In the genomic region with DNA sequence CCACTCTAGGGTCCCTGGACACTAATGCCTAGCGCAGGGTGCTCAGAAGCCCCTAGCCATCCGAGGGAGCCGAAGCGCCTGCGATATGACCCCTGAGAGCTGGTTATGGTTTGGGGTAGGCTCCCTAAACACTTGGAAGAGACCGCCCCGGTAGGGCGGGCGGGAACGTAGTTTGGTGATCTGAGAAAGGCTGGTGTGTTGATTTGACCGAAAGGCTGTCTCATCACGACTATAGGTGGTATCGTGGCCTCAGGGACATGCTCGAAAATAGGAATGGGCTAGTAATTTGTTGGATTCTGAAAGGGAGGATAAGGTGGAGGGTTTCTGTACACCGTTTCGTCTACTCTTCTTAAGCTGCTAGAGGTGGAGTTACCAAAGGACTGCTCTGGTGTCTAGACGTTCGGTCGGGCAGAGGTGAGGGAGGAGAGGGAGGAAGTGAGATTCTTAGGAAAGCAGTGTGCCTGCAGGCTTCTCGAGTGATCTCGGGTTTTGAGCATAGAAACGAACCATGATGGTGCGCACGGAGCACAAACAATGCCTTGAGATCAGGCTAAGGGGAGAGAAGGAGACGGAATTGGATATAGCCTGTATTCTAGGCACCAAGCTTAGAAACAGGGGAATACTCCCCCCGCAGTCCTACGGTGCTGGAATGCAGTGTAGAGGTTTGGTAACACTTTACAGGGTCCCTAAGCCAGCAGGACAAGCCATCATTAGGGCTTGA, we compare ENCODE assay signal across 8 mouse cellular contexts. TPM values are rescaled to one million over a fixed set of nuclear protein-coding genes. Genes with fewer than 3 reads are reported as not detected.
DNase-seq lines count a peak whose midpoint lies in the region; ATAC-seq and TF ChIP-seq lines count a peak whose summit lies in the region.

No protein-coding gene starts in this region.

- no peak for TF ChIP-seq CTCF in olfactory bulb, adult 2 months (IDR thresholded peaks at IDR 0.05; ENCODE audit: insufficient read depth, low read depth, low read length)

- H3K27me3 ChIP-seq in embryonic facial prominence, embryonic 15.5 days = no peaks in the 10 kb centered on the region
- no peaks in the 10 kb centered on the region for H3K27me3 ChIP-seq in hindbrain, embryonic 15.5 days
- no peaks in the 10 kb centered on the region for H3K27me3 ChIP-seq in liver, embryonic 15.5 days

- H3K4me3 ChIP-seq in embryonic facial prominence, embryonic 15.5 days (replicated peaks) = peak overlapping the region; percentile 60
- H3K4me3 ChIP-seq in hindbrain, embryonic 15.5 days = peak overlapping the region; percentile 48
- H3K4me3 ChIP-seq in liver, embryonic 15.5 days (replicated peaks) = peak overlapping the region; percentile 67
- H3K4me3 ChIP-seq in olfactory bulb, adult 2 months (ENCODE audit: insufficient read depth, low read depth, low read length) = peak overlapping the region; percentile 65

- peak; percentile 65 for DNase-seq in 416B (ENCODE audit: low read depth)
- DNase-seq in B cell, adult 2 months = peak; percentile 70 to 72
- DNase-seq in gastrocnemius, adult 8-10 months (ENCODE audit: low spot score in 2 of 2) = no peak
- no peak for DNase-seq in c-Kit-positive CD71-positive TER-119-positive erythroid progenitor cells, embryonic 14.5 days (ENCODE audit: low spot score)

- H3K36me3 ChIP-seq in embryonic facial prominence, embryonic 15.5 days = peaks cover 23% of the 10 kb centered on the region
- peaks cover 5% of the 10 kb centered on the region for H3K36me3 ChIP-seq in hindbrain, embryonic 15.5 days
- H3K36me3 ChIP-seq in liver, embryonic 15.5 days (replicated peaks) = peaks cover 25% of the 10 kb centered on the region

- peak overlapping the region; percentile 68 for H3K4me2 ChIP-seq in embryonic facial prominence, embryonic 15.5 days (replicated peaks)
- peak overlapping the region; percentile 94 for H3K4me2 ChIP-seq in hindbrain, embryonic 15.5 days
- peak overlapping the region; percentile 94 for H3K4me2 ChIP-seq in liver, embryonic 15.5 days

- H3K9ac ChIP-seq in embryonic facial prominence, embryonic 15.5 days = peak overlapping the region; percentile 59
- peak overlapping the region; percentile 47 for H3K9ac ChIP-seq in hindbrain, embryonic 15.5 days
- peak overlapping the region; percentile 77 for H3K9ac ChIP-seq in liver, embryonic 15.5 days

- H3K4me1 ChIP-seq in embryonic facial prominence, embryonic 15.5 days = peaks cover 45% of the 10 kb centered on the region
- H3K4me1 ChIP-seq in hindbrain, embryonic 15.5 days (replicated peaks) = peaks cover 73% of the 10 kb centered on the region
- H3K4me1 ChIP-seq in liver, embryonic 15.5 days (replicated peaks) = peaks cover 90% of the 10 kb centered on the region
- H3K4me1 ChIP-seq in olfactory bulb, adult 2 months (ENCODE audit: control insufficient read depth, insufficient read depth, low read length) = peaks cover 32% of the 10 kb centered on the region

- ATAC-seq in embryonic facial prominence, embryonic 15.5 days (ENCODE audit: insufficient number of reproducible peaks, low FRiP score, low TSS enrichment, low read depth) = no peak
- ATAC-seq in hindbrain, embryonic 15.5 days (ENCODE audit: low FRiP score, low read depth) = no peak
- no peak for ATAC-seq in liver, embryonic 15.5 days (ENCODE audit: insufficient read depth)

- H3K27ac ChIP-seq in embryonic facial prominence, embryonic 15.5 days (replicated peaks) = peak overlapping the region; percentile 97
- peak overlapping the region; percentile 74 for H3K27ac ChIP-seq in hindbrain, embryonic 15.5 days (replicated peaks)
- peak overlapping the region; percentile 94 for H3K27ac ChIP-seq in liver, embryonic 15.5 days (replicated peaks)
- peak overlapping the region; percentile 99 for H3K27ac ChIP-seq in olfactory bulb, adult 2 months (ENCODE audit: insufficient read depth, low read depth, low read length)

- no peak for TF ChIP-seq POLR2A in olfactory bulb, adult 2 months (IDR thresholded peaks at IDR 0.05; ENCODE audit: insufficient read depth, low read depth, low read length)

- H3K9me3 ChIP-seq in embryonic facial prominence, embryonic 15.5 days (replicated peaks) = no peaks in the 10 kb centered on the region
- no peaks in the 10 kb centered on the region for H3K9me3 ChIP-seq in hindbrain, embryonic 15.5 days
- H3K9me3 ChIP-seq in liver, embryonic 15.5 days (replicated peaks) = no peaks in the 10 kb centered on the region

- under 1% methylated on average over 27 of the region's 27 CpGs for WGBS in embryonic facial prominence, embryonic 15.5 days
- 3% methylated on average over 27 of the region's 27 CpGs for WGBS in hindbrain, embryonic 15.5 days
- WGBS in liver, embryonic 15.5 days (ENCODE audit: insufficient replicate concordance) = 1% methylated on average over 27 of the region's 27 CpGs
- under 1% methylated on average over 27 of the region's 27 CpGs for WGBS in olfactory bulb, adult 2 months

RNA-seq across cellular contexts. Expression of a gene that starts 0.7 kb away (rescaled TPM):
- 29.6 and 34.4 TPM in 2 replicates for polyA plus RNA-seq in embryonic facial prominence, embryonic 15.5 days (2015; fragmentation: Nextera tagmentation; extraction: Ambion mirVana)
- 10.0 and 10.1 TPM in 2 replicates for polyA plus RNA-seq in hindbrain, embryonic 15.5 days (2015; fragmentation: Nextera tagmentation; extraction: Ambion mirVana)
- polyA plus RNA-seq in liver, embryonic 15.5 days (2015; fragmentation: Nextera tagmentation; extraction: Ambion mirVana) = 6.4 and 7.6 TPM in 2 replicates
- not detected in 2 replicates for polyA plus RNA-seq in olfactory bulb, adult 2 months (2012; ENCODE audit: insufficient read depth, insufficient read length, low replicate concordance, missing spikeins)
- 10 to 100 TPM; 58.8 to 81.4 (median 70.4) TPM for total RNA-seq in gastrocnemius, adult 8-10 months (2022)

RNA-seq across cellular contexts. Expression of a gene that starts 7.4 kb away (rescaled TPM):
- 111 and 149 TPM in 2 replicates for polyA plus RNA-seq in embryonic facial prominence, embryonic 15.5 days (2015; fragmentation: Nextera tagmentation; extraction: Ambion mirVana)
- 317 and 437 TPM in 2 replicates for polyA plus RNA-seq in hindbrain, embryonic 15.5 days (2015; fragmentation: Nextera tagmentation; extraction: Ambion mirVana)
- 14.9 and 19.6 TPM in 2 replicates for polyA plus RNA-seq in liver, embryonic 15.5 days (2015; fragmentation: Nextera tagmentation; extraction: Ambion mirVana)
- 348 and 768 TPM in 2 replicates for polyA plus RNA-seq in olfactory bulb, adult 2 months (2012; ENCODE audit: insufficient read depth, insufficient read length, low replicate concordance, missing spikeins)
- 10 to 100 TPM; 31.4 to 39.6 (median 35.6) TPM for total RNA-seq in gastrocnemius, adult 8-10 months (2022)

RNA-seq across cellular contexts. Expression of a gene that starts 24.5 kb away (rescaled TPM):
- polyA plus RNA-seq in embryonic facial prominence, embryonic 15.5 days (2015; fragmentation: Nextera tagmentation; extraction: Ambion mirVana) = 0.55 and 0.64 TPM in 2 replicates
- 0.87 and 0.98 TPM in 2 replicates for polyA plus RNA-seq in hindbrain, embryonic 15.5 days (2015; fragmentation: Nextera tagmentation; extraction: Ambion mirVana)
- 0.12 and 0.18 TPM in 2 replicates for polyA plus RNA-seq in liver, embryonic 15.5 days (2015; fragmentation: Nextera tagmentation; extraction: Ambion mirVana)
- polyA plus RNA-seq in olfactory bulb, adult 2 months (2012; ENCODE audit: insufficient read depth, insufficient read length, low replicate concordance, missing spikeins) = not detected in 2 replicates
- total RNA-seq in gastrocnemius, adult 8-10 months (2022) = not detected

RNA-seq across cellular contexts. Expression of a gene that starts 25.1 kb away (rescaled TPM):
- polyA plus RNA-seq in embryonic facial prominence, embryonic 15.5 days (2015; fragmentation: Nextera tagmentation; extraction: Ambion mirVana) = 102 and 137 TPM in 2 replicates
- polyA plus RNA-seq in hindbrain, embryonic 15.5 days (2015; fragmentation: Nextera tagmentation; extraction: Ambion mirVana) = 36.6 and 41.7 TPM in 2 replicates
- 20.2 and 21.6 TPM in 2 replicates for polyA plus RNA-seq in liver, embryonic 15.5 days (2015; fragmentation: Nextera tagmentation; extraction: Ambion mirVana)
- not detected in 2 replicates for polyA plus RNA-seq in olfactory bulb, adult 2 months (2012; ENCODE audit: insufficient read depth, insufficient read length, low replicate concordance, missing spikeins)
- total RNA-seq in gastrocnemius, adult 8-10 months (2022) = 1 to 10 TPM; 2.9 to 7.0 (median 5.2) TPM

RNA-seq across cellular contexts. Expression of a gene that starts 26.7 kb away (rescaled TPM):
- 0.35 and 0.51 TPM in 2 replicates for polyA plus RNA-seq in embryonic facial prominence, embryonic 15.5 days (2015; fragmentation: Nextera tagmentation; extraction: Ambion mirVana)
- polyA plus RNA-seq in hindbrain, embryonic 15.5 days (2015; fragmentation: Nextera tagmentation; extraction: Ambion mirVana) = 0.40 and 0.42 TPM in 2 replicates
- polyA plus RNA-seq in liver, embryonic 15.5 days (2015; fragmentation: Nextera tagmentation; extraction: Ambion mirVana) = 0.07 TPM in 1 of 2 replicates, not detected in the other
- not detected in 2 replicates for polyA plus RNA-seq in olfactory bulb, adult 2 months (2012; ENCODE audit: insufficient read depth, insufficient read length, low replicate concordance, missing spikeins)
- under 1 TPM in 1 of 4 experiments, not detected in 3; 0.18 TPM for total RNA-seq in gastrocnemius, adult 8-10 months (2022)

Comparison
In these comparisons a context has a peak if more than half of its experiments do, and no peak if none do; other contexts are left out.
1. DNase-seq: peak in 416B (single experiment) and B cell, adult 2 months (2 of 2); none in gastrocnemius, adult 8-10 months (0 of 2) and c-Kit-positive CD71-positive TER-119-positive erythroid progenitor cells, embryonic 14.5 days (single experiment).
2. Peak in every context shown above with its lines, with median percentiles within 50 percentile points of each other: H3K27ac ChIP-seq, H3K4me2 ChIP-seq, H3K4me3 ChIP-seq and H3K9ac ChIP-seq.